1 mouse cellular context compared by ENCODE assay signal in the genomic region with DNA sequence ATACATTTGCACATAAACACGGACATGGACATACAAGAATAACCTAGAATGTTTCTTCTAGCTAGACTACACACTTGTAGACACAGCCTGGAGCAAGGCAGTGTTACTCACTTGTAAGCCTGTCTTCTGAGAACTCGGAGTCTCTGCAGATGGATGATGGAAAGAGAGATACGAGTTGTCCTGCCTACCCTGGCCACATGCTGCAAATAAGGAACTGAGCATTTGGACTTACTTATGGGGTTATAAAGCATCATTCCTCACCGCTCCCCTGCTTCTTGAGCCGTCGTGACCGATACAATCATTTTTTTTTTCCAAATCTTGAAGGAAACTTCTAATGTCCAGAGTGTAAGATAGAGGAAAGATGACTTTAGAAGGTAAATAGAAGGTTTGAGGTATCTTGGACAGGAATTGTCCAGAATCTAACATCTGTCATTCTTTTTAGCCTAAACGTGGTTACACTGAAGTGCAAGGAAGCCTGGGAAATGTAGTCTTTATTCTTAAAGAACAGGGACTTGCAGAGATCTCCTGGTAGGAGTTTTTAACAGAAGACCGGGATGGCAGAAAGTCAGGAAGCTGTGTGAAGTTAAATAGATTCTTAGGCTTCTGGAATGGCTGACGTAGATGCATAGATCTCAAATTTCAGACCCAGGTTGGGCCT.
A peak's percentile ranks its signal among the peaks of the same experiment; 100 is the strongest.
TF ChIP-seq lines count a peak whose summit lies in the region.

No protein-coding gene starts in this region.

TF ChIP-seq in MEL, 35 proteins besides CTCF, POLR2A, EP300 and RAD21:
- no peak for TF ChIP-seq POLR2AphosphoS2 (IDR thresholded peaks at IDR 0.05; ENCODE audit: low read length)
- peak; percentile 44; the same call in 1 of the 2 replicates for TF ChIP-seq SIN3A (IDR thresholded peaks at IDR 0.05; ENCODE audit: low read length)
- TF ChIP-seq SMC3 (IDR thresholded peaks at IDR 0.05; ENCODE audit: low read depth, low read length) = 0 out of 2 replicates have a peak, but pooled peaks have one; percentile 6
- TF ChIP-seq MXI1 (IDR thresholded peaks at IDR 0.05; ENCODE audit: low read depth, low read length) = peak; percentile 58
- no peak for TF ChIP-seq ZMIZ1 (IDR thresholded peaks at IDR 0.05; ENCODE audit: low read depth, low read length)
- no peak for TF ChIP-seq ZC3H11A (IDR thresholded peaks at IDR 0.05; ENCODE audit: low read depth, low read length)
- TF ChIP-seq USF1 (IDR thresholded peaks at IDR 0.05; ENCODE audit: low read depth, low read length) = peak; percentile 60; the same call in 1 of the 2 replicates
- TF ChIP-seq MEF2A (IDR thresholded peaks at IDR 0.05; ENCODE audit: extremely low read depth, insufficient replicate concordance, low read depth, low read length, poor library complexity, severe bottlenecking) = no peak
- TF ChIP-seq ZKSCAN1 (IDR thresholded peaks at IDR 0.05; ENCODE audit: low read depth, low read length) = no peak
- no peak for TF ChIP-seq JUND (IDR thresholded peaks at IDR 0.05; ENCODE audit: low read depth, low read length)
- TF ChIP-seq MYC (IDR thresholded peaks at IDR 0.05; ENCODE audit: low read depth, low read length) = peak; percentile 83; the same call in 1 of the 2 replicates
- TF ChIP-seq UBTF (IDR thresholded peaks at IDR 0.05; ENCODE audit: borderline replicate concordance, insufficient read depth, low read depth, low read length) = no peak
- TF ChIP-seq GABPA (IDR thresholded peaks at IDR 0.05; ENCODE audit: low read depth, low read length) = no peak
- no peak for TF ChIP-seq BHLHE40 (IDR thresholded peaks at IDR 0.05; ENCODE audit: borderline replicate concordance, low read depth, low read length)
- no peak for TF ChIP-seq E2F4 (IDR thresholded peaks at IDR 0.05; ENCODE audit: borderline replicate concordance, low read depth, low read length)
- no peak for TF ChIP-seq MAZ (IDR thresholded peaks at IDR 0.05; ENCODE audit: low read depth, low read length)
- no peak for TF ChIP-seq POLR2AphosphoS5 (IDR thresholded peaks at IDR 0.05; ENCODE audit: borderline replicate concordance, low read depth, low read length)
- no peak for TF ChIP-seq TAL1 (IDR thresholded peaks at IDR 0.05; ENCODE audit: low read length)
- peak; percentile 49; the same call in 1 of the 2 replicates for TF ChIP-seq GATA1 (IDR thresholded peaks at IDR 0.05; ENCODE audit: low read depth, low read length)
- no peak for TF ChIP-seq CHD1 (IDR thresholded peaks at IDR 0.05; ENCODE audit: low read depth, low read length)
- TF ChIP-seq TBP (IDR thresholded peaks at IDR 0.05; ENCODE audit: low read depth, low read length) = no peak
- no peak for TF ChIP-seq MAFK (IDR thresholded peaks at IDR 0.05; ENCODE audit: borderline replicate concordance, low read depth, low read length)
- no peak for TF ChIP-seq MYB (IDR thresholded peaks at IDR 0.05; ENCODE audit: low read depth, low read length)
- peak; percentile 80 for TF ChIP-seq MAX (IDR thresholded peaks at IDR 0.05; ENCODE audit: low read length)
- no peak; the same call in 1 of the 2 replicates for TF ChIP-seq KAT2A (conservative IDR thresholded peaks at IDR 0.05; ENCODE audit: low read depth, low read length)
- no peak for TF ChIP-seq NRF1 (IDR thresholded peaks at IDR 0.05; ENCODE audit: insufficient read depth, low read depth, low read length, poor library complexity, severe bottlenecking)
- no peak for TF ChIP-seq NELFE (IDR thresholded peaks at IDR 0.05; ENCODE audit: low read depth, low read length)
- no peak for TF ChIP-seq ELF1 (IDR thresholded peaks at IDR 0.05; ENCODE audit: low read depth, low read length)
- peak; percentile 25; the same call in 1 of the 2 replicates for TF ChIP-seq TCF12 (IDR thresholded peaks at IDR 0.05; ENCODE audit: low read depth, low read length)
- TF ChIP-seq RCOR1 (IDR thresholded peaks at IDR 0.05; ENCODE audit: low read depth, low read length) = no peak
- TF ChIP-seq ETS1 (IDR thresholded peaks at IDR 0.05; ENCODE audit: low read depth, low read length) = peak; percentile 35; the same call in 1 of the 2 replicates
- no peak for TF ChIP-seq USF2 (IDR thresholded peaks at IDR 0.05; ENCODE audit: borderline replicate concordance in 1 of 2, insufficient read depth in 1 of 2, low read depth in 1 of 2, low read length in 2 of 2)
- TF ChIP-seq CHD2 (IDR thresholded peaks at IDR 0.05; ENCODE audit: low read length) = no peak
- TF ChIP-seq HCFC1 (IDR thresholded peaks at IDR 0.05; ENCODE audit: low read depth, low read length) = peak; percentile 84
- no peak for TF ChIP-seq ZNF384 (IDR thresholded peaks at IDR 0.05; ENCODE audit: low read depth, low read length)
